Mouse (Mus musculus) midbrain, embryonic 11.5 days (tissue): ENCODE data around the gene Tomm34. TPM values are rescaled to one million over a fixed set of nuclear protein-coding genes. Genes with fewer than 3 reads are reported as not detected.

Source experiments
- ATAC-seq: fragments of 200-750 bp; cut with Nextera tagmentation; 2 replicates; pipeline ENCODE4 v1.8.0; 2017; ENCODE audit warnings: moderate TSS enrichment, moderate library complexity; ENCODE audit not compliant: low FRiP score
- DNase-seq: peaks from one replicate; pipeline ENCODE4 v3.0.0; 2015; ENCODE audit warnings: low spot score; ENCODE audit errors: missing footprints
- H3K27ac ChIP-seq: fragments of 300-500 bp; sonication (generic); 2 replicates; pipeline ENCODE4 v1.5.1; 2014; ENCODE audit warnings: low read depth, low read length
- H3K27me3 ChIP-seq: fragments of 300-500 bp; sonication (generic); 2 replicates; pipeline ENCODE4 v1.6.1; 2014; ENCODE audit warnings: mild to moderate bottlenecking, low read length, moderate library complexity, mixed read lengths; ENCODE audit not compliant: control insufficient read depth, insufficient read depth
- H3K36me3 ChIP-seq: fragments of 300-500 bp; sonication (generic); 2 replicates; pipeline ENCODE4 v1.6.1; 2014; ENCODE audit warnings: mild to moderate bottlenecking, low read length, moderate library complexity, mixed read lengths; ENCODE audit not compliant: control insufficient read depth, insufficient read depth
- H3K4me1 ChIP-seq: fragments of 300-500 bp; sonication (generic); 2 replicates; pipeline ENCODE4 v1.6.1; 2014; ENCODE audit warnings: low read length; ENCODE audit not compliant: control insufficient read depth, insufficient read depth
- H3K4me2 ChIP-seq: fragments of 300-500 bp; sonication (generic); 2 replicates; pipeline ENCODE4 v1.6.1; 2014; ENCODE audit warnings: mild to moderate bottlenecking, moderate library complexity
- H3K4me3 ChIP-seq: fragments of 300-500 bp; sonication (generic); 2 replicates; pipeline ENCODE4 v1.5.1; 2014; ENCODE audit warnings: low read depth, low read length
- H3K9ac ChIP-seq: fragments of 300-500 bp; sonication (generic); 2 replicates; pipeline ENCODE4 v1.6.1; 2014; ENCODE audit warnings: low read length
- H3K9me3 ChIP-seq: fragments of 300-500 bp; sonication (generic); 2 replicates; pipeline ENCODE4 v1.6.1; 2016; ENCODE audit warnings: low read length; ENCODE audit not compliant: control insufficient read depth
- WGBS: fragments of 180-500 bp; shearing (Covaris S2); extraction: QIAGEN DNeasy Blood & Tissue Kit; methylation state at CpG from one replicate; pipeline ENCODE4 v1.1.7; 2014; 5-methylcytosine and 5-hydroxymethylcytosine counted together
- polyA plus RNA-seq: library from polyadenylated mRNA; unstranded; fragments of >200 nt; fragmentation: Nextera tagmentation; extraction: Ambion mirVana; gene quantifications from 2 replicates; pipeline ENCODE4 v1.2.1, GENCODE M21; 2014

Gene Tomm34
- polyA plus RNA-seq, 1 experiment from 2014 or later: 48.2 TPM

DNA sequence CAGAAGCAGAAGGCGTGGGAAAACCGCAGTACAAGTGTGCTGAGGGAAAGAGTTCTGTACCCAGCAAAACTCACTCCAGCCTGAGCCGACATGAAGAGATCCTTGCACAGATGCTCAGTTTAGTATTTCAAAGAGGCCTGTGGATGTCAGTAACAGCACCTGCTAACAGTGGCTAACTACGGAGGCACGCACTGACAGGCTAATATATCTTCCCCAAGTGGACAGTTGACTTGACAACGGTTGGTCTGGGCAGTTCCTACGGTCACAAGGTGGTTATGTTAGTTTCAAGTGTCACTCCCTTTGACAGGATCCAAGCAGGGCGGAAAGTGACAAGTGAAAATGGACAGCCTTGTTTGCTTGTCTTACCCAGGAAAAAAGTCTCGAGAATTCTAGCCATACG lies 11.2 kb upstream of the Tomm34 start:
- H3K4me1 ChIP-seq: no peaks in the 10 kb centered on the region
- DNase-seq: no peak
- H3K9me3 ChIP-seq: no peaks in the 10 kb centered on the region
- no peaks in the 10 kb centered on the region for H3K27me3 ChIP-seq
- no peak overlapping the region for H3K4me3 ChIP-seq
- H3K9ac ChIP-seq: no peak overlapping the region
- no peak for ATAC-seq
- WGBS: 94% methylated on average over 10 of the region's 10 CpGs
- no peak overlapping the region for H3K4me2 ChIP-seq
- no peak overlapping the region for H3K27ac ChIP-seq
- peaks cover 13% of the 10 kb centered on the region for H3K36me3 ChIP-seq

DNA sequence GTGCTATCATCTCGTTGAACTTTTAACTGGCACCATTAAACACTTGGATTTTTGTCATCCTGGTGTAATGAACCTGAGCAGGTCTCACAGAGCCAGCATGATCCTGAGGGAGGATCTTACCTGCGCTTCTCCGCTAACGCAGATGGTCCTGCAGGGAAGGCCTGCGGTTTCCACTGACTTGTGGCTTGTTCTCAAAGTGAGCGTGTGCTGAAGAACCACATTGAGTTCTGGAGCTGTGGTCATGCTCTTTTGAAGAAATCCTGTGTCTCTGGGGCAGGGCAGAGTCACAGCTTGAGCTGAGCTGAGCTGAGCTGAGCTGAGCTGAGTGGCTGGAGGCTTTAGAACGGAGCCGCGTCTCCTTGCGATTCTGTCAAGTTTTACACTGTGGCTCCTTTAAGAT lies 10.6 kb upstream of the Tomm34 start:
- Histone ChIP-seq H3K36me3 (peaks cover 10% of the 10 kb centered on the region), H3K9me3 (no peaks in the 10 kb centered on the region), H3K27ac (no peak overlapping the region), H3K4me1 (no peaks in the 10 kb centered on the region), H3K9ac (no peak overlapping the region), H3K27me3 (no peaks in the 10 kb centered on the region), H3K4me2 (no peak overlapping the region), H3K4me3 (no peak overlapping the region)
- WGBS: 98% methylated on average over 10 of the region's 10 CpGs
- no peak for DNase-seq
- no peak for ATAC-seq

DNA sequence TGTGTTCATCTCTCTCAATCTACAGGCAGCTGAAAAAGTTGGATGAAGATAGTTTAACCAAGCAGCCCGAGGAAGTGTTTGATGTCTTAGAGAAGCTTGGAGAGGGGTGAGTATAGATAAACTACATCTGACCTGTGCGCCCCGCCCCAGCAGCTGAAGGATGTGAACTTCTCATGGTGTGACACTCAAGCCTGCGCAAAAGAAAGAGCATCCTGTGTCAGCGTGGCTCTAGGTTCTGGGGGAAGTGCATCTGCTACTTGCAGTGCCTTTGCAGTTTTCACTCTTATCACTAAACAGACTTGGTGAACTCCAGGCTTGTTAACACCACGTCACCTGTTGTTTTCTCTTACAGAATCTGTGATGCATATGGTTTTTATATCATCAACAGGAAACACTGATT lies 8.5 kb upstream of the Tomm34 start:
- Histone ChIP-seq H3K9me3 (no peaks in the 10 kb centered on the region), H3K27ac (no peak overlapping the region), H3K9ac (no peak overlapping the region), H3K4me1 (peaks cover 10% of the 10 kb centered on the region), H3K4me3 (no peak overlapping the region), H3K27me3 (no peaks in the 10 kb centered on the region), H3K4me2 (no peak overlapping the region), H3K36me3 (peaks cover 8% of the 10 kb centered on the region; the same call in 1 of the 2 replicates)
- DNase-seq: no peak
- 92% methylated on average over 6 of the region's 6 CpGs for WGBS
- no peak for ATAC-seq

DNA sequence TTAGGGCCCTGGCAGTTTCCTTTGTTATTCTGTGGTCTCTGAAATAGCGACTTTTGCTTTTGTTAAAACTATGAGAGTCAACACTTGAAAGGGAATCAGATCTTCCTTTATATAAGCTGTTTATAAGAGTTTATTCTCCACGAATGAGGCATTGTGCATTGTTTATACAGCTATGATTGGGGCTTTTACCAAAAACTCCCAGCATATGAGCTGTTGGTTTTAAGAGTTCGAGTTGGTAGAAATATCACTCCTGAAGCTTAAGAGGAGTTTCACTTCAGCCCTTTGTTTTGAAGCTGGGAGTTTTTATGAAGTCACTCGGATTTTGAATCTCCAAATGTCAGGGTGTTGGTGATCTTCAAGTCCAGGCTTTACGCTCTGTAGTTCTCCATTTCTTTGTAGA lies 6.9 kb upstream of the Tomm34 start:
- ATAC-seq: no peak
- 87% methylated on average over 5 of the region's 5 CpGs for WGBS

DNA sequence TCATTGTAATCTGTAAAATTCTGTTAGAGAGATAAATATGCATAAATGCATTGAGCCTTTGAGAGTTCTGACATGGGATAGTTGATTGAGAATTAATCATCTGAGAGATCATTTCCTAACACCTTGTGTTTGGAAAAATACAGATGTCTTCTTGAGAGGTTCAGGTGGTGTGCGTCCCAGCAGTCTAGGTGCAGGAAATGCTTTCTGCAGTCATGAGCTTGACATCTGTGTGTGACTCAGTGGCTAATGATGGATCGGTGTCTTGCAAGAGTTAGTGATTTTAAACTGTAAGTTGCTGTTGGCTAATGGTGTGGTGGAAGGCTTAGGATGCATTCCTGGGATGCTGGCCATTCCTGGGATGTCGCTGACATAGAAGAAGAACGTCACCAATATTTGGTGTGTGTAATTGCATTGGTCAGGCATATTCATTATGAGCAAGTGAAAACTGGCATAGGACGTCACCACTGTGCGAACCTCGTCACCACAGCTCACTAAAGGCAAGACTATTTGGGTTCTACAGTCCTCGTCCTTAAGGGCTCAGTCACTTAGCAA lies 6.0 kb upstream of the Tomm34 start:
- H3K4me1 ChIP-seq: peaks cover 11% of the 10 kb centered on the region
- H3K4me3 ChIP-seq: no peak overlapping the region
- H3K27me3 ChIP-seq: no peaks in the 10 kb centered on the region
- no peaks in the 10 kb centered on the region for H3K9me3 ChIP-seq
- no peak for DNase-seq
- no peak overlapping the region for H3K4me2 ChIP-seq
- 93% methylated on average over 8 of the region's 8 CpGs for WGBS
- H3K9ac ChIP-seq: no peak overlapping the region
- no peak for ATAC-seq
- H3K27ac ChIP-seq: no peak overlapping the region
- H3K36me3 ChIP-seq: peaks cover 5% of the 10 kb centered on the region; the same call in 1 of the 2 replicates

More for the DNA sequence above, 6.9 kb upstream of the Tomm34 start:
- Histone ChIP-seq H3K27ac (no peak overlapping the region), H3K9ac (no peak overlapping the region), H3K4me2 (no peak overlapping the region), H3K36me3 (peaks cover 5% of the 10 kb centered on the region; the same call in 1 of the 2 replicates), H3K9me3 (no peaks in the 10 kb centered on the region), H3K4me1 (peaks cover 11% of the 10 kb centered on the region), H3K27me3 (no peaks in the 10 kb centered on the region), H3K4me3 (no peak overlapping the region)
- DNase-seq: no peak

DNA sequence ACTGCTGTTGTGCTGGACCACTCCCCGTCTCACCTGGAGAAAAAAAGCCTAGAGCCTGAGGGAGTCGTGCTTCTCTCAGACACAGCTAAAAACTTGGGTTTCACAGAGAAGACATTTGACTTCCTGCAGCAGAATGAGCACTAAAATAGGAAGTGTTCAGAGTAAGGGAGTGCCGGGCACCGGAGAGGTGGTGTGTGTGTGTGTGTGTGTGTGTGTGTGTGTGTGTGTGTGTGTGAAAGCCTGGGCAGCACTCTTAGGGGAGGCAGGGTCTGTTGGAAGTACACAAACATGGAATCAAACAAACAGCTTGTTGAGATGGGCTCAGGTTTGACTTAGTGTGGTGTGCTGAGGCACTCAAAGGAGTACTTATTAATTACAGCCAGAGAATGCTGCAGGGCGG lies 4.1 kb upstream of the Tomm34 start:
- 70% methylated on average over 5 of the region's 5 CpGs for WGBS
- H3K36me3 ChIP-seq: no peaks in the 10 kb centered on the region; the same call in 1 of the 2 replicates
- H3K9ac ChIP-seq: peak overlapping the region; percentile 77
- no peak overlapping the region for H3K27ac ChIP-seq
- H3K9me3 ChIP-seq: no peaks in the 10 kb centered on the region
- peaks cover 11% of the 10 kb centered on the region for H3K4me1 ChIP-seq
- no peak for DNase-seq
- peak overlapping the region; percentile 69 for H3K4me3 ChIP-seq
- no peaks in the 10 kb centered on the region for H3K27me3 ChIP-seq
- H3K4me2 ChIP-seq: peak overlapping the region; percentile 72
- ATAC-seq: no peak

DNA sequence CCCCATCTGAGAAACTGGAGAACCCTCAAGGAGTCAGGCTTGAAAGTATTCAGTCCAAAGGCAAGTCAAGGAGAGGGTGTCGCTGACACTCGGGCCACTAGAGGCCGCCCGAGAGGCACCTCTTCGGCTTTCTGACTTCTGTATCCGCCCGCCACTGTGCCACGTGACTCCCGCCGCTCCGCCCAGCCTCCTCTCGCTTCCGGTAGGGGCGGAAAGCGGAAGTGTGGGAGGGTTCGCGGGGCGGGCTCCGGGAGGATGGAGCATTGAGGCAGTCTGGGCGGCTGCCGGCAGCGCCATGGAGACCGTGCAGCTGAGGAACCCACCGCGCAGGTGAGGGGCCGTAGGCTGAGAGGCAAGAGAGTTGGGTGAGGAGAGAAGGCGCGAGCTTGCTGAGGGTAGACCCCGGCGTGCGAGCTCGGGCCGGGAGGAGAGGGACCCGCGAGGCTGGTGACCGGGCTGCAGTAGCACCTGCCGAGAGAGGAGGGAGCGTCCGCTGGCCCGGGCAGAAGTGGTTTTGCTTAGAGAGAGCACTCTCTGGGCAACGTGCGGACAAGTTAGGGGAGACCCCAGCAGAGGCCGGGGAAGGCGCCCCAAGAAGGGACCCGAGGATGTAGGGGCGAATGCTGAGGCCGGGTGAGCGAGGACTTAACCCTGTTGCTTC lies 3.1 kb upstream of the Tomm34 start:
- Histone ChIP-seq H3K36me3 (no peaks in the 10 kb centered on the region), H3K27ac (no peak overlapping the region), H3K4me3 (peak overlapping the region; percentile 69), H3K9ac (peak overlapping the region; percentile 77), H3K9me3 (no peaks in the 10 kb centered on the region), H3K4me2 (peak overlapping the region; percentile 72), H3K4me1 (peaks cover 18% of the 10 kb centered on the region), H3K27me3 (no peaks in the 10 kb centered on the region)
- WGBS: under 1% methylated on average over 48 of the region's 48 CpGs
- peak; percentile 78 for ATAC-seq
- peak; percentile 100 for DNase-seq

DNA sequence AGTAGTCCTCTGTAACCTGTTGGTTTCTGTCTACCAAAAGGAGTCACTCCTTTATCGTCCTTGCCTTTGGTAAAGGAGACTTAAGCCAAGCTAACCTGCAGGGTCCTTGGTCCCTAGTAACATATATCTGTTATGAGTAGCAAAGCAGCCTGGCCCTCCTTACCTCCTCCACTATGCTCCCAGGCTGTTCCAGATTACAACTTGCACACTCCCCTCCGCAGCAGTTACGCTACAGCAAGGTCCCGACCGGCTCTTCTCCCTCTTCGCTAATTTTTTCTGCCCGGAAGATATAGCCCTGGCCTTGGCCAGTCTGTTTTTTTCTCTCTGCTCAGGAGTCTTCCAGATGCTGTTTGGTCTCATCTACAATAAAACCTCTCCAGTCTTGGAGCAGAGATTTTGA lies 2.2 kb upstream of the Tomm34 start:
- no peak for DNase-seq
- no peaks in the 10 kb centered on the region for H3K9me3 ChIP-seq
- no peak overlapping the region for H3K4me2 ChIP-seq
- WGBS: 91% methylated on average over 7 of the region's 7 CpGs
- no peak overlapping the region for H3K9ac ChIP-seq
- no peak overlapping the region for H3K4me3 ChIP-seq
- ATAC-seq: no peak
- H3K27me3 ChIP-seq: no peaks in the 10 kb centered on the region
- H3K4me1 ChIP-seq: peaks cover 20% of the 10 kb centered on the region
- no peak overlapping the region for H3K27ac ChIP-seq
- no peaks in the 10 kb centered on the region for H3K36me3 ChIP-seq

DNA sequence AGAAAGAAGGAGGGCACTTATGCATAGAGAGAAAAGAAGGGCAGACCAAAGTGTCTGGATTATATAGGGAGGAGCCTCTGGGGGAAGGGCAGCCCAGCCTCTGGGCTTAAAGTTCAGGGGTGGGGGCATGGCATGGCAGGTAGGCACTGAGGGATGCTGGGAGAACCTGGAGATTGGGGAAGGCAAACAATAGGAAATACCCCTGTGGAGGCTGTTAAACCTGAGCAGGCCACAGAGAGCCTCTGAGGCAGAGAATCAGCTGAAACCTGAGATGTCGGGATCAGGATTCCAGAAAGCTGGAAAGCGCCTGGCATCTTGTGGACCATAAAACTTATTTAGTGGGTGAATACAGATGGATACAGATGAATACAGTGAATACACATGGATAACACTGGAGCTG lies 1.1 kb upstream of the Tomm34 start:
- Histone ChIP-seq H3K27me3 (no peaks in the 10 kb centered on the region), H3K4me1 (peaks cover 20% of the 10 kb centered on the region), H3K9ac (no peak overlapping the region), H3K9me3 (no peaks in the 10 kb centered on the region), H3K27ac (no peak overlapping the region), H3K4me3 (no peak overlapping the region), H3K4me2 (no peak overlapping the region), H3K36me3 (no peaks in the 10 kb centered on the region)
- no peak for ATAC-seq
- DNase-seq: no peak
- WGBS: 64% methylated on average over 2 of the region's 2 CpGs
